Mouse (Mus musculus) ovary, postnatal 36 days (tissue): ENCODE data around the gene Tbl2.
A peak's percentile ranks its signal among the peaks of the same experiment; 100 is the strongest.

Experiments used
- DNase-seq: peaks from one replicate; pipeline ENCODE4 v3.0.0; 2022; ENCODE audit warnings: low spot score, mixed read lengths

Tbl2 gene

DNA sequence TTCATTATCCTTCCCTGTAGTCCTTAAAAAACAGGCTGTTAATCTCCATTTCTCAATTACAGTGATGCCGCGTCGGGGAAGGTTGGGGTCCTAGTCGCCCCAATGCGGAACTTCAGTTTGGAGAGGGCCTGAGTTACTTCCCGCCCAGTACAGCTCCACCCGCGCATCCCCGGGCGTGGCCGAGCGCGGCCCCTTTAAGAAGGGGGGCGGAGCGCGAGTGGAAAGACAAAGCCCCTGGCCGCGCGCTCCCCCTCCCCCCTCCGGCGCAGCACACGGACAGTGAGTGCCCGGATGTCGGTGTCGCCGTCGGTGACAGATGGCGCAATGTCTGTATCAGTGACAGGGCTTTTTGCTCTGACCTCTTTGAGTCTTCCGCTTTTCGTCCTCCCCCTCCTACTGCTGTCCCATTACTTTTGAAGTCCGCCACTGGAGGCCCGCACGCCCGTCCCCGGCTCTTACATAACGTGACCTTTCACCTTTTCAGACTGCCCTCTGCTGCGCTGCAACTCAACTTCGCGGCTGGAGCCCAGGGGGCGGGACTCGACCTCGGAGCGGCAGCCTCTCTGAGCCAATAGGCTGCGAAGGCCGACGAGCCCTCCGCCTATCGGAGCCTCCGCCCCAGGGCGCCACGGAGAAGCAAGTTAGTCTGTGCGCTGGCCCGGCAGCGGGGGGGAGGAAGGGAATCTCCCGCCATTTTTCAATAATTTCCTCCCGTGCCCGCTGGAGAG is 37.3 kb downstream of the Tbl2 start, which contains the start of gene Baz1b:
Gene Baz1b (plus strand): TSS at position 644 of the 728 bp plus-strand sequence.
- peak; percentile 98 for DNase-seq

DNA sequence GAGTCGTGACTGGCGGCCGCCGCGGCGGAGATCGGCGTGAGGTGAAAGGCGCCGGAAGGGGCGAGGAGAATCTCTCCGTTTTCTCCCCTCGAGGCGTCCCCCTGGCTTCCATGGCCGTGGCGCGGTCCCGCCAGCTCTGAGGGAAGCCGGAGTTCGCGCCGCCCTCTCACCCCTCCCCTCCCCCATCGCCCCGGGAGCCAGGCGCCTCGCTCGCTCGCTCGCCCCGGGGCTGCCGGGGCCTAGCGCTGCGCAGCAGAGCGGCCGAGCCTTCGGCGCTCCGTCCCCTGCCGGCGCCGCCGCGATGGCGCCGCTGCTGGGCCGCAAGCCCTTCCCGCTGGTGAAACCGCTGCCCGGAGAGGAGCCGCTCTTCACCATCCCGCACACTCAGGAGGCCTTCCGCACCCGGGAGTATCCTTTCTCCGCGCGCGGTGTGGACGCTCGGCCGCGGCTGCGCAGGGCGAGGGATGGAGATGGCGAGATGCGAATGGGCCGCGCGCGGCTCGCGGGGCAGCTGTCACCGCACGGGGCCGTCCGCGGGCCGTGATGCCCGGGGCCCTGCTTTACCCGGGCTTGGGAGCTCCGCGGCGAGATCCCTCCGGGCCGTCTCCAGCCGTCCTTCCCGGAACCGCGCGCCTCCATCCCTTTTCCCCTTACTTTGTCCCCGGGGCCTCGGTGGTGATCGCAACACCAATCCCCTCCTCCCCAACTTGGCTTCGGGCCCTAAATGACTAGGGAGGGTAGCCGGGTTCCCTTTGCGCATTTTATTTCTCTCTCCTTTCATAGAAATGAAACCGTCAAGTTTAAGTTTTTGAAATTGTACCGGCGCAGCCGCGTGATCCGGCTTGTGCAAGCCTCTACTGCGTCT is 38.1 kb downstream of the Tbl2 start:
- DNase-seq = peak; percentile 43

DNA sequence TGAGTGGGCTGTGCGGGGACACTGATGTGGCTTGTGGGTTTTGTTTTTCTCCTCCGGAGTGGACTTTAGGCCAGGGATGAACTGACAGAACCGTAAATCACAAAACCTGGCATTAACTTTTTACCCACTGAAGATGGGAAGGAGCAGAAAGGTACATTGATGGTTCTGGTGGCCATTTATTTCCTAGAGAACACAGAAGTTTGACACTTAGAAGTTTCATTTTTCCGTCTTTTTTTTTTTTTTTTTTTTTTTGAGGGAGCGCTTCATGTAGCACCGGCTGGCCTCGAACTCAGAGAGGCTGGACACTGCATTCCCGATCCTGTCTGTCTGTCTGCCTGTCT is 38.7 kb downstream of the Tbl2 start:
- DNase-seq = no peak

DNA sequence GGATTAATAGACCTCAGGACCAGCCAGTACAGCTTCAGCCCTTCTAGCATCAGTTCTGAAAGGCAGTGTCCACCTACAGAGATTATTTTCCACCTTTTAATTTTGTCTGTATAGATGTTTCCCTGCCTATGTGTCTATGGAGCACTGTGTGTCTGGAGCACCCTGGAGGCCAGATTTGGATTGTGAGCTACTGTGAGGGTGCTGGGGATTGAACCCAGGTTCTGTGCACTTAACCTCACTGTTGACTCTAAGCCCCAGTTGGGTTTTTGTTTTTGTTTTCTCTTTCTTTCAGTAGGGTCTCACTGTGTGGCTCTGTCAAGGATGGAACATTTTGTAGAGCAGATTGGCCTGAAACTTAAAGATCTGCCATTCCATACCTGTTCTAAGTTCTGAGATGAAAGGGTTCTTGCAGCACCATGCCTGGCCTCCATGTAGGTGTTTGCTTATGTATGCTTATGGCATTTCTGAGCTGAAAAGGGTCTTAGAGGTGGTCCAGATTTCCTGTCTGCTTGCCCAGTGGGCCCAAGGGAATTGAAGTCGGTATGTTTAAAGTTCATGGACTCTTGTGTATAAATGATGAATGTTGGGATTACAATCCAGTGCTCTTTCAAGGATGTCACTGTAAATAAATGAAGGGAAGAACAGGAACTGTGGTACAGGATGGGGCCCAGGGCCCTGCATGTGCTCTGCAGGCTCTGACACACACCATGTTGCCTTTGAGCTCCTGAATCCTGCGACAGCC is 40.0 kb downstream of the Tbl2 start:
- no peak for DNase-seq

DNA sequence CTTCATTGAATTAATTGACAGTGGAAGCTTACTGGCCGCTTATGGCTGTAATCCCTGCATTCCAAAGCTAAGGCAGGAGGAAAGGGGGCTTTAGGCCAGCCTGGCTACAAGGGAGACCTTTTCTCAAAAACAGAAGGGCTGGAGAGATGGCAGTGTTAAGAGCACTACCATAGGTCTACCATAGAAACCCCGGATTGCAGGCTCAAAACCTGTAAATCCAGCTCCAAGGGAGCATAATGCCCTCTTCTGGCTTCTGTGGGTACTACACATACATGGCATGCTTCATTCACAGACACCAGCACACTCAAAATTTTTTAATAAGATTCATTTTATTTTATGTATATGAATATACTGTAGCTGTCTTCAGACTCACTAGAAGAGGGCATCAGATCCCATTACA is 42.2 kb downstream of the Tbl2 start:
- peak; percentile 18 for DNase-seq

DNA sequence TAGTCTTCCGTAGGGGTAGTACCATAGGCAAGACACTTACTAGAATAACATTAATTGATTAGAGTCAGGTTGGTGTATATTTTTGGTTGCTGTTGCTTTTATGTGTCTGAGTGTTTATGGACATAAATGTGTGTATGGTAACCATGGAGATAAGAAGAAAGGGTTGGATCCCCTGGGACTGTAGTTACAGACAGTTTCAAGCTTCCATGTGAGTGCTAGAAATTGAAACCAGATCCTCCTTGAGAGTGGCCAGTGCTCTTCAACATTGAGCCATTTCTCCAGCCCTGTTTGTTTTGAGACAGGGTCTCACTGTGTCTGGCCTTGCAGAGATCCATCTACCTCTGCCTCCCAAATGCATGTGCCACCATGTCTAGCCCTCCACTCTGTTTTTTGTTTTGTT is 43.0 kb downstream of the Tbl2 start:
- no peak for DNase-seq

DNA sequence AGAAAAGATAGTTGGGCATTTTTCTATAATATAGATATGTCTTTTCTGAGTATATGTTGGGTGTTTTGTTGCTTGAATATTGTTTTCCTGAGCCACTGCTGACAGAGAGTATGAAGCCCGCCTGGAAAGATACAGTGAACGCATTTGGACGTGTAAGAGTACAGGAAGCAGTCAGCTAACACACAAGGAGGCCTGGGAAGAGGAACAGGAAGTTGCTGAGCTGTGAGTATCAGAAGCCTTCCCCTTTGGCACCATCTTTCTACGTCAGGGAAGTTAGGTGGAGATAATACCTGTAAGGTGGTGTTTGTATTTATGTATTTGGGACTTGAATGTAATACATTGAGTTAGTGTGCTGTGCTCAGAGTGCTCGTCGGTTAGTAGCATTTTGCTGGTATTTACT is 46.9 kb downstream of the Tbl2 start:
- DNase-seq = no peak

DNA sequence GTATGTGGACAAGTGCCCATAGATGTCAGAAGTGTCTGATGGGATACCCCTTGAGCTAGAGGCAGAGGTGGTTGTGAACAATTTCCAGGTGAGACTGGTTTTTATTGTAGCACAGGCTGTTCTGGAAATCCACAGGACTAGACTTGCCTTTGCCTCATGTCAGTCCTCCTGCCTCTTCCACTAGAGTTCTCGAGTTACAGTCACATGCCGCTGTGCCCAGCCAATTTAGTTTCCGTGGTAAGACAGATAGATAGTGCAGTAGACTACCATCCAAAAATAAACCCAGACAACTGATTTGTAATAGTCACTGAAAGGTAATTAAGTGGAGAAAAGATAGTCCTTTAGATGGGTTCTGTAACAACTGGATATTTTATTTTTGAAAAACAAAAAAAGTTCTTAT is 53.3 kb downstream of the Tbl2 start:
- no peak for DNase-seq

DNA sequence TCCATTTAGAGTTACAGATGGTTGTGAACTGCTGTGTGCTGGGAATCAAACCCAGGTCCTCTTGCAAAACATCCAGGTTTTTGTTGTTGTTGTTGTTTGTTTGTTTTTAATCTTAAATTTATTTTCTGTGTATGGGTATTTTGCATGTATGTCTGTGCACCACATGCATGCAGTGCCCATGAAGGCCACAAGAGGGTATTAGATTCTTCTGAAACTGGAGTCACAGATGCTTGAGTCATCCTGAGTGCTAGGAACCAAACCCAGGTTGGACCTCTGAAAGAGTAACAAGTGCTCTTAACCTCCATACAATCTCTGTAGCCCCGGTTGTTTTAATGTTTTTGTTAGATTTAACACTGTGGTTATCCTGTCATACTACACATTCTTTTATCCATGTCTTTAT is 58.7 kb downstream of the Tbl2 start:
- DNase-seq = no peak
